Mouse (Mus musculus): ENCODE measurements around the gene Aacs. TPM values are rescaled to one million over a fixed set of nuclear protein-coding genes. Genes with fewer than 3 reads are reported as not detected.
"Not testable (repeated sequence)": the region's sequence is repeated elsewhere in the genome, so short reads cannot be mapped to it uniquely, and the experiment has no call there.

Gene Aacs
- 100 to 1,000 TPM in 1 of 2 experiments, 10 to 100 TPM in 1; 96.1 to 101 TPM for total RNA-seq (2021)
- long read RNA-seq, experiment 1, transcript Aacs-201 (18 exons, 3,239 nt): major isoform, 123 of 168 reads
- long read RNA-seq, experiment 1, partial matches to known transcripts: 33 of 168 reads
- long read RNA-seq, experiment 1, other reads (novel, unspliced or antisense): 12 of 168 reads
- long read RNA-seq, experiment 2, transcript Aacs-201 (18 exons, 3,239 nt): major isoform, 59 of 85 reads
- long read RNA-seq, experiment 2, partial matches to known transcripts: 8 of 85 reads
- long read RNA-seq, experiment 2, other reads (novel, unspliced or antisense): 18 of 85 reads

GRCm38 (mm10) chr5:125475601-125476285 lies at the start of gene Aacs:
Gene Aacs (plus strand): TSS chr5:125475814.
- DNase-seq: peak; percentile 96 to 98

GRCm38 (mm10) chr5:125426343-125426742 lies 49.3 kb upstream of the Aacs start:
- DNase-seq: peak; percentile 64 to 72

- DNase-seq: not testable (repeated sequence)
Observed at GRCm38 (mm10) chr5:125432324-125432723, 43.3 kb upstream of the Aacs start.

GRCm38 (mm10) chr5:125433793-125434337 lies 41.7 kb upstream of the Aacs start, which contains the start of gene Dhx37:
Gene Dhx37 (minus strand): TSS chr5:125434121.
- peak; percentile 96 for DNase-seq

- not testable (repeated sequence) for DNase-seq
Observed at GRCm38 (mm10) chr5:125434347-125434746, 41.3 kb upstream of the Aacs start.

- DNase-seq: no peak
Observed at GRCm38 (mm10) chr5:125440583-125441233, 34.9 kb upstream of the Aacs start.

GRCm38 (mm10) chr5:125441234-125442114 lies 34.1 kb upstream of the Aacs start, which contains the start of gene Bri3bp:
Gene Bri3bp (plus strand): TSS chr5:125441568.
- DNase-seq: peak; percentile 63 to 78

- no peak for DNase-seq
Observed at GRCm38 (mm10) chr5:125442136-125442995, 33.2 kb upstream of the Aacs start.

- DNase-seq: no peak
Observed at GRCm38 (mm10) chr5:125443335-125443734, 32.3 kb upstream of the Aacs start.

GRCm38 (mm10) chr5:125443915-125444314 lies 31.7 kb upstream of the Aacs start:
- DNase-seq: no peak

- DNase-seq: no peak
Observed at GRCm38 (mm10) chr5:125444554-125444953, 31.1 kb upstream of the Aacs start.

GRCm38 (mm10) chr5:125446344-125446743 lies 29.3 kb upstream of the Aacs start:
- DNase-seq: no peak

- DNase-seq: peak; percentile 46 to 50
Observed at GRCm38 (mm10) chr5:125448026-125448425, 27.6 kb upstream of the Aacs start.

- no peak for DNase-seq
Observed at GRCm38 (mm10) chr5:125448631-125449030, 27.0 kb upstream of the Aacs start.

GRCm38 (mm10) chr5:125449306-125449705 lies 26.3 kb upstream of the Aacs start:
- no peak for DNase-seq

- DNase-seq: peak; percentile 82 to 91
Observed at GRCm38 (mm10) chr5:125452573-125452972, 23.0 kb upstream of the Aacs start.

- DNase-seq: no peak
Observed at GRCm38 (mm10) chr5:125456100-125456499, 19.5 kb upstream of the Aacs start.

- no peak for DNase-seq
Observed at GRCm38 (mm10) chr5:125457538-125457937, 18.1 kb upstream of the Aacs start.

GRCm38 (mm10) chr5:125460574-125460973 lies 15.0 kb upstream of the Aacs start:
- no peak for DNase-seq

- peak; percentile 75 to 80 for DNase-seq
Observed at GRCm38 (mm10) chr5:125461868-125462445, 13.7 kb upstream of the Aacs start.
